Comparison of ENCODE assay signal across 11 mouse cellular contexts in the genomic region with DNA sequence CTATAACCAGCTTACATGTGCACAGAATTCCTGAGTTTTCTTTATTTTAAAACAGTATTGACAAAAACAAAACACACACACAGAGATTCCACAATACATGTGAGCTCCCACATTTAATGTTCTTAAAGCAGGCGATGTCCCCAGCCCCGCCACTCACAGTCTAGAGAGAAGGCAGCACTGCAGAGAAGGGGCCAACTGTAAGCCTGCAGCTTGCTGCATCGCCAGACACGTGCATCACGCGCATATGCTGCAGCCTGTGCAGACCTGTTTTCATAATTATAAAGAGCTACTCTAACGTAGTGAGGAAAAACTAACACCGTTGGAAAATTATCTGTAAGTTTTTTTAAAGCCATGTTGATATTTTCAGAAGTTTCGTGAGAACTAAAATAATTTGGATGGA. TPM values are rescaled to one million over a fixed set of nuclear protein-coding genes. Genes with fewer than 3 reads are reported as not detected.
DNase-seq lines count a peak whose midpoint lies in the region; ATAC-seq and TF ChIP-seq lines count a peak whose summit lies in the region.
"Had no signal": no experiment of that assay in that cellular context is flagged by ENCODE, and none has a peak within 500 bp of the region (broad histone marks: within the 10 kb centered on the region; RNA-seq: fewer than 3 reads in every experiment).

No protein-coding gene starts in this region.

- peaks cover 4% of the 10 kb centered on the region for H3K4me1 ChIP-seq in hindbrain, embryonic 15.5 days (replicated peaks)
- H3K4me1 ChIP-seq in hindbrain, embryonic 14.5 days (replicated peaks; ENCODE audit: control insufficient read depth, insufficient read depth, low read length), result no peaks in the 10 kb centered on the region
- no peaks in the 10 kb centered on the region; the same call in 1 of the 2 replicates for H3K4me1 ChIP-seq in neural tube, embryonic 12.5 days
- peaks cover 7 to 8% of the 10 kb centered on the region in 2 experiments for H3K4me1 ChIP-seq in liver, embryonic 14.5 days (replicated peaks; ENCODE audit: control insufficient read depth in 2 of 2, insufficient read depth in 2 of 2, low read length in 1 of 2)
- no peaks in the 10 kb centered on the region for H3K4me1 ChIP-seq in stomach, embryonic 15.5 days

- no peak for DNase-seq in hindbrain, embryonic 14.5 days (ENCODE audit: low spot score)
- no peak for DNase-seq in neural tube, embryonic 10.5 days (ENCODE audit: extremely low spot score, low spot score)
- DNase-seq in liver, embryonic 14.5 days (ENCODE audit: low read depth in 3 of 3, low spot score in 3 of 3), result no peak
- DNase-seq in embryo, embryonic 9.5 days (ENCODE audit: extremely low spot score), result no peak
- DNase-seq: adrenal gland, postnatal 36 days; cerebellum, adult 11-12 months; kidney, adult 8-10 months; retina, postnatal 1 day had no signal

- peak overlapping the region; percentile 42; the same call in 1 of the 2 replicates for H3K27ac ChIP-seq in hindbrain, embryonic 15.5 days (replicated peaks)
- no peak overlapping the region for H3K27ac ChIP-seq in hindbrain, embryonic 14.5 days
- H3K27ac ChIP-seq in neural tube, embryonic 12.5 days, result no peak overlapping the region
- no peak overlapping the region for H3K27ac ChIP-seq in liver, embryonic 14.5 days
- no peak overlapping the region for H3K27ac ChIP-seq in stomach, embryonic 15.5 days

- H3K9me3 ChIP-seq in hindbrain, embryonic 15.5 days, result no peaks in the 10 kb centered on the region
- no peaks in the 10 kb centered on the region for H3K9me3 ChIP-seq in hindbrain, embryonic 14.5 days (ENCODE audit: control insufficient read depth, low read length)
- H3K9me3 ChIP-seq in neural tube, embryonic 12.5 days, result no peaks in the 10 kb centered on the region
- no peaks in the 10 kb centered on the region for H3K9me3 ChIP-seq in liver, embryonic 14.5 days (ENCODE audit: control insufficient read depth, low read length)
- no peaks in the 10 kb centered on the region for H3K9me3 ChIP-seq in stomach, embryonic 15.5 days

- WGBS in hindbrain, embryonic 15.5 days, result 78% methylated on average over 9 of the region's 9 CpGs
- 78% methylated on average over 9 of the region's 9 CpGs for WGBS in hindbrain, embryonic 14.5 days
- WGBS in neural tube, embryonic 12.5 days, result 83% methylated on average over 9 of the region's 9 CpGs
- WGBS in liver, embryonic 14.5 days (ENCODE audit: insufficient replicate concordance), result 76% methylated on average over 9 of the region's 9 CpGs
- WGBS in stomach, embryonic 15.5 days, result 75% methylated on average over 9 of the region's 9 CpGs

- H3K27me3 ChIP-seq in hindbrain, embryonic 15.5 days, result no peaks in the 10 kb centered on the region
- no peaks in the 10 kb centered on the region for H3K27me3 ChIP-seq in hindbrain, embryonic 14.5 days (ENCODE audit: control insufficient read depth, insufficient read depth, low read length)
- no peaks in the 10 kb centered on the region for H3K27me3 ChIP-seq in neural tube, embryonic 12.5 days (replicated peaks)
- no peaks in the 10 kb centered on the region for H3K27me3 ChIP-seq in liver, embryonic 14.5 days (ENCODE audit: control insufficient read depth, insufficient read depth, low read length)
- H3K27me3 ChIP-seq in stomach, embryonic 15.5 days (replicated peaks), result no peaks in the 10 kb centered on the region

- no peak for ATAC-seq in hindbrain, embryonic 15.5 days (ENCODE audit: low FRiP score, low read depth)
- no peak for ATAC-seq in hindbrain, embryonic 14.5 days (ENCODE audit: low FRiP score)
- peak; percentile 45; the same call in 1 of the 2 replicates for ATAC-seq in neural tube, embryonic 12.5 days (ENCODE audit: low FRiP score, low read depth)
- no peak for ATAC-seq in liver, embryonic 14.5 days (ENCODE audit: insufficient read depth)
- no peak for ATAC-seq in stomach, embryonic 15.5 days (ENCODE audit: insufficient read depth, low FRiP score, low read depth)

- no peak overlapping the region for H3K4me3 ChIP-seq in hindbrain, embryonic 15.5 days
- no peak overlapping the region for H3K4me3 ChIP-seq in hindbrain, embryonic 14.5 days (replicated peaks; ENCODE audit: low read length)
- no peak overlapping the region for H3K4me3 ChIP-seq in neural tube, embryonic 12.5 days
- H3K4me3 ChIP-seq in liver, embryonic 14.5 days (ENCODE audit: insufficient read depth in 1 of 2, low read depth in 2 of 2, low read length in 2 of 2), result no peak overlapping the region
- no peak overlapping the region for H3K4me3 ChIP-seq in stomach, embryonic 15.5 days (replicated peaks)

- H3K9ac ChIP-seq in hindbrain, embryonic 15.5 days, result no peak overlapping the region
- no peak overlapping the region for H3K9ac ChIP-seq in hindbrain, embryonic 14.5 days
- no peak overlapping the region for H3K9ac ChIP-seq in neural tube, embryonic 12.5 days
- H3K9ac ChIP-seq in liver, embryonic 14.5 days (replicated peaks), result no peak overlapping the region
- H3K9ac ChIP-seq in stomach, embryonic 15.5 days, result no peak overlapping the region

- TF ChIP-seq CTCF in liver, embryonic 14.5 days (IDR thresholded peaks at IDR 0.05; ENCODE audit: low read depth), result no peak

- no peak for TF ChIP-seq EP300 in liver, embryonic 14.5 days (IDR thresholded peaks at IDR 0.05; ENCODE audit: low read depth)

- no peaks in the 10 kb centered on the region; the same call in 1 of the 2 replicates for H3K36me3 ChIP-seq in hindbrain, embryonic 15.5 days
- H3K36me3 ChIP-seq in hindbrain, embryonic 14.5 days (replicated peaks; ENCODE audit: control insufficient read depth, insufficient read depth), result no peaks in the 10 kb centered on the region; the same call in 1 of the 2 replicates
- H3K36me3 ChIP-seq in neural tube, embryonic 12.5 days, result peaks cover 32% of the 10 kb centered on the region
- H3K36me3 ChIP-seq in liver, embryonic 14.5 days (replicated peaks; ENCODE audit: control insufficient read depth, insufficient read depth, low read depth), result no peaks in the 10 kb centered on the region
- H3K36me3 ChIP-seq in stomach, embryonic 15.5 days, result no peaks in the 10 kb centered on the region

- H3K4me2 ChIP-seq in hindbrain, embryonic 15.5 days, result no peak overlapping the region
- no peak overlapping the region for H3K4me2 ChIP-seq in hindbrain, embryonic 14.5 days (replicated peaks)
- no peak overlapping the region for H3K4me2 ChIP-seq in neural tube, embryonic 12.5 days (replicated peaks)
- peak overlapping the region; percentile 76 for H3K4me2 ChIP-seq in liver, embryonic 14.5 days (ENCODE audit: low read depth)
- peak overlapping the region; percentile 42; the same call in 1 of the 2 replicates for H3K4me2 ChIP-seq in stomach, embryonic 15.5 days

RNA-seq across cellular contexts. Expression of a gene that starts 27.5 kb away (rescaled TPM):
- polyA plus RNA-seq in hindbrain, embryonic 15.5 days (2015; fragmentation: Nextera tagmentation; extraction: Ambion mirVana), result 2.5 and 2.8 TPM in 2 replicates
- polyA plus RNA-seq in hindbrain, embryonic 14.5 days (2014; fragmentation: Nextera tagmentation; extraction: Ambion mirVana), result 2.3 and 3.0 TPM in 2 replicates
- polyA plus RNA-seq in neural tube, embryonic 12.5 days (2016; fragmentation: Nextera tagmentation; extraction: Ambion mirVana), result 5.4 and 5.5 TPM in 2 replicates
- polyA plus RNA-seq in liver, embryonic 14.5 days (2012; rRNA removed), result 1.3 TPM in 2 replicates
- polyA plus RNA-seq in liver, embryonic 14.5 days (2014; fragmentation: Nextera tagmentation; extraction: Ambion mirVana), result 1.8 TPM in 2 replicates
- 2.6 and 3.3 TPM in 2 replicates for polyA plus RNA-seq in stomach, embryonic 15.5 days (2015; fragmentation: Nextera tagmentation; extraction: Ambion mirVana)

RNA-seq across cellular contexts. Expression of a gene that starts 28.1 kb away (rescaled TPM):
- 49.0 and 49.1 TPM in 2 replicates for polyA plus RNA-seq in hindbrain, embryonic 15.5 days (2015; fragmentation: Nextera tagmentation; extraction: Ambion mirVana)
- 56.4 and 58.7 TPM in 2 replicates for polyA plus RNA-seq in hindbrain, embryonic 14.5 days (2014; fragmentation: Nextera tagmentation; extraction: Ambion mirVana)
- polyA plus RNA-seq in neural tube, embryonic 12.5 days (2016; fragmentation: Nextera tagmentation; extraction: Ambion mirVana), result 64.4 and 69.6 TPM in 2 replicates
- 7.2 and 9.0 TPM in 2 replicates for polyA plus RNA-seq in liver, embryonic 14.5 days (2012; rRNA removed)
- polyA plus RNA-seq in liver, embryonic 14.5 days (2014; fragmentation: Nextera tagmentation; extraction: Ambion mirVana), result 7.2 and 7.4 TPM in 2 replicates
- polyA plus RNA-seq in stomach, embryonic 15.5 days (2015; fragmentation: Nextera tagmentation; extraction: Ambion mirVana), result 33.8 and 35.6 TPM in 2 replicates

RNA-seq across cellular contexts. Expression of a gene that starts 28.3 kb away (rescaled TPM):
- polyA plus RNA-seq in hindbrain, embryonic 15.5 days (2015; fragmentation: Nextera tagmentation; extraction: Ambion mirVana), result 0.22 and 0.40 TPM in 2 replicates
- 0.20 TPM in 2 replicates for polyA plus RNA-seq in hindbrain, embryonic 14.5 days (2014; fragmentation: Nextera tagmentation; extraction: Ambion mirVana)
- 0.22 and 0.39 TPM in 2 replicates for polyA plus RNA-seq in neural tube, embryonic 12.5 days (2016; fragmentation: Nextera tagmentation; extraction: Ambion mirVana)
- polyA plus RNA-seq in liver, embryonic 14.5 days (2012; rRNA removed), result 0.08 and 0.14 TPM in 2 replicates
- polyA plus RNA-seq in liver, embryonic 14.5 days (2014; fragmentation: Nextera tagmentation; extraction: Ambion mirVana), result 0.05 and 0.24 TPM in 2 replicates
- 0.13 and 0.36 TPM in 2 replicates for polyA plus RNA-seq in stomach, embryonic 15.5 days (2015; fragmentation: Nextera tagmentation; extraction: Ambion mirVana)

Comparison
In these comparisons a context has a peak if more than half of its experiments do, and no peak if none do; other contexts are left out.
1. H3K4me2 ChIP-seq: peak in liver, embryonic 14.5 days (single experiment) and stomach, embryonic 15.5 days (single experiment); none in hindbrain, embryonic 15.5 days (single experiment), hindbrain, embryonic 14.5 days (single experiment) and neural tube, embryonic 12.5 days (single experiment).